Mouse (Mus musculus): ENCODE measurements around the gene Herc3. TPM values are rescaled to one million over a fixed set of nuclear protein-coding genes. Genes with fewer than 3 reads are reported as not detected.
A peak's percentile ranks its signal among the peaks of the same experiment; 100 is the strongest.

The Herc3 gene
- polyA plus RNA-seq, 1 experiment from 2014 or later, result 38.0 TPM

GRCm38 (mm10) chr6:58837917-58838316 is 6.7 kb downstream of the Herc3 start:
- Histone ChIP-seq H3K9me3 (replicated peaks) (no peaks in the 10 kb centered on the region), H3K36me3 (no peaks in the 10 kb centered on the region), H3K9ac (replicated peaks) (no peak overlapping the region), H3K27me3 (replicated peaks) (no peaks in the 10 kb centered on the region), H3K4me1 (peaks cover 11% of the 10 kb centered on the region), H3K4me2 (no peak overlapping the region), H3K27ac (replicated peaks) (peak overlapping the region; percentile 48; the same call in 1 of the 2 replicates), H3K4me3 (replicated peaks) (no peak overlapping the region)
- peak; percentile 28; the same call in 1 of the 2 replicates for ATAC-seq (ENCODE audit: low FRiP score)
- 10% methylated on average over 1 of the region's 1 CpGs for WGBS

- Histone ChIP-seq H3K4me2 (no peak overlapping the region), H3K9me3 (replicated peaks) (no peaks in the 10 kb centered on the region), H3K36me3 (no peaks in the 10 kb centered on the region), H3K27ac (replicated peaks) (no peak overlapping the region), H3K27me3 (replicated peaks) (no peaks in the 10 kb centered on the region), H3K4me3 (replicated peaks) (no peak overlapping the region), H3K4me1 (peaks cover 11% of the 10 kb centered on the region; the same call in 1 of the 2 replicates), H3K9ac (replicated peaks) (no peak overlapping the region)
- 77% methylated on average over 2 of the region's 2 CpGs for WGBS
- no peak for ATAC-seq (ENCODE audit: low FRiP score)
Measured at GRCm38 (mm10) chr6:58841208-58841607, 9.9 kb downstream of the Herc3 start.

- no peaks in the 10 kb centered on the region for H3K36me3 ChIP-seq
- H3K4me1 ChIP-seq, result peaks cover 11% of the 10 kb centered on the region; the same call in 1 of the 2 replicates
- H3K27me3 ChIP-seq (replicated peaks), result no peaks in the 10 kb centered on the region
- no peak overlapping the region for H3K9ac ChIP-seq (replicated peaks)
- no peak for ATAC-seq (ENCODE audit: low FRiP score)
- H3K9me3 ChIP-seq (replicated peaks), result no peaks in the 10 kb centered on the region
- H3K4me2 ChIP-seq, result no peak overlapping the region
- 80% methylated on average over 2 of the region's 2 CpGs for WGBS
- no peak overlapping the region for H3K27ac ChIP-seq (replicated peaks)
- H3K4me3 ChIP-seq (replicated peaks), result no peak overlapping the region
Measured at GRCm38 (mm10) chr6:58842186-58842585, 10.9 kb downstream of the Herc3 start.

GRCm38 (mm10) chr6:58843580-58843979 is 12.3 kb downstream of the Herc3 start:
- Histone ChIP-seq H3K9ac (replicated peaks) (no peak overlapping the region), H3K4me1 (0 out of 2 replicates have a peak, but pooled peaks cover 2% of the 10 kb centered on the region), H3K4me2 (no peak overlapping the region), H3K27ac (replicated peaks) (no peak overlapping the region), H3K36me3 (no peaks in the 10 kb centered on the region; the same call in 1 of the 2 replicates), H3K9me3 (replicated peaks) (no peaks in the 10 kb centered on the region), H3K27me3 (replicated peaks) (no peaks in the 10 kb centered on the region), H3K4me3 (replicated peaks) (no peak overlapping the region)
- no peak for ATAC-seq (ENCODE audit: low FRiP score)
- WGBS, result 83% methylated on average over 9 of the region's 9 CpGs

GRCm38 (mm10) chr6:58844188-58844822 is 13.0 kb downstream of the Herc3 start:
- H3K9me3 ChIP-seq (replicated peaks), result no peaks in the 10 kb centered on the region
- no peak overlapping the region for H3K9ac ChIP-seq (replicated peaks)
- H3K27ac ChIP-seq (replicated peaks), result no peak overlapping the region
- 80% methylated on average over 8 of the region's 8 CpGs for whole genome bisulfite sequencing
- no peak overlapping the region for H3K4me2 ChIP-seq
- ATAC-seq (ENCODE audit: low FRiP score), result 0 out of 2 replicates have a peak, but pooled peaks have one; percentile 11
- H3K27me3 ChIP-seq (replicated peaks), result no peaks in the 10 kb centered on the region
- no peaks in the 10 kb centered on the region for H3K4me1 ChIP-seq
- H3K36me3 ChIP-seq, result no peaks in the 10 kb centered on the region; the same call in 1 of the 2 replicates
- no peak overlapping the region for H3K4me3 ChIP-seq (replicated peaks)

GRCm38 (mm10) chr6:58846850-58847692 is 15.8 kb downstream of the Herc3 start:
- Histone ChIP-seq H3K9ac (replicated peaks) (no peak overlapping the region), H3K36me3 (no peaks in the 10 kb centered on the region; the same call in 1 of the 2 replicates), H3K4me3 (replicated peaks) (no peak overlapping the region), H3K4me2 (no peak overlapping the region), H3K27me3 (replicated peaks) (no peaks in the 10 kb centered on the region), H3K9me3 (replicated peaks) (no peaks in the 10 kb centered on the region), H3K4me1 (no peaks in the 10 kb centered on the region), H3K27ac (replicated peaks) (no peak overlapping the region)
- WGBS, result 92% methylated on average over 9 of the region's 9 CpGs
- ATAC-seq (ENCODE audit: low FRiP score), result no peak

GRCm38 (mm10) chr6:58847836-58848235 is 16.6 kb downstream of the Herc3 start:
- ATAC-seq (ENCODE audit: low FRiP score), result no peak
- no peaks in the 10 kb centered on the region; the same call in 1 of the 2 replicates for H3K36me3 ChIP-seq
- H3K4me1 ChIP-seq, result no peaks in the 10 kb centered on the region
- H3K9me3 ChIP-seq (replicated peaks), result no peaks in the 10 kb centered on the region
- no peak overlapping the region for H3K4me2 ChIP-seq
- H3K27me3 ChIP-seq (replicated peaks), result no peaks in the 10 kb centered on the region
- H3K4me3 ChIP-seq (replicated peaks), result no peak overlapping the region
- no peak overlapping the region for H3K9ac ChIP-seq (replicated peaks)
- H3K27ac ChIP-seq (replicated peaks), result no peak overlapping the region
- 96% methylated on average over 5 of the region's 5 CpGs for WGBS

- Histone ChIP-seq H3K27ac (replicated peaks) (no peak overlapping the region), H3K27me3 (replicated peaks) (no peaks in the 10 kb centered on the region), H3K9ac (replicated peaks) (no peak overlapping the region), H3K4me1 (no peaks in the 10 kb centered on the region), H3K4me2 (no peak overlapping the region), H3K9me3 (replicated peaks) (no peaks in the 10 kb centered on the region), H3K36me3 (no peaks in the 10 kb centered on the region; the same call in 1 of the 2 replicates), H3K4me3 (replicated peaks) (no peak overlapping the region)
- no peak for ATAC-seq (ENCODE audit: low FRiP score)
- WGBS, result 39% methylated on average over 5 of the region's 5 CpGs
Measured at GRCm38 (mm10) chr6:58849356-58849755, 18.1 kb downstream of the Herc3 start.

GRCm38 (mm10) chr6:58855676-58856367 is 24.6 kb downstream of the Herc3 start:
- Histone ChIP-seq H3K4me3 (replicated peaks) (no peak overlapping the region), H3K27ac (replicated peaks) (no peak overlapping the region), H3K9me3 (replicated peaks) (no peaks in the 10 kb centered on the region), H3K27me3 (replicated peaks) (no peaks in the 10 kb centered on the region), H3K9ac (replicated peaks) (no peak overlapping the region), H3K36me3 (peaks cover 9% of the 10 kb centered on the region), H3K4me1 (no peaks in the 10 kb centered on the region), H3K4me2 (no peak overlapping the region)
- no peak for ATAC-seq (ENCODE audit: low FRiP score)
- 74% methylated on average over 10 of the region's 10 CpGs for WGBS

GRCm38 (mm10) chr6:58856494-58856893 is 25.2 kb downstream of the Herc3 start:
- Histone ChIP-seq H3K4me2 (no peak overlapping the region), H3K9ac (replicated peaks) (no peak overlapping the region), H3K4me1 (no peaks in the 10 kb centered on the region), H3K36me3 (peaks cover 9% of the 10 kb centered on the region), H3K4me3 (replicated peaks) (no peak overlapping the region), H3K9me3 (replicated peaks) (no peaks in the 10 kb centered on the region), H3K27me3 (replicated peaks) (no peaks in the 10 kb centered on the region), H3K27ac (replicated peaks) (no peak overlapping the region)
- no peak for ATAC-seq (ENCODE audit: low FRiP score)
- WGBS, result 60% methylated on average over 2 of the region's 2 CpGs

GRCm38 (mm10) chr6:58859517-58859916 is 28.3 kb downstream of the Herc3 start:
- Histone ChIP-seq H3K36me3 (peaks cover 9% of the 10 kb centered on the region), H3K4me2 (no peak overlapping the region), H3K4me1 (no peaks in the 10 kb centered on the region), H3K4me3 (replicated peaks) (no peak overlapping the region), H3K27me3 (replicated peaks) (no peaks in the 10 kb centered on the region), H3K9me3 (replicated peaks) (no peaks in the 10 kb centered on the region), H3K27ac (replicated peaks) (no peak overlapping the region), H3K9ac (replicated peaks) (no peak overlapping the region)
- WGBS, result 88% methylated on average over 4 of the region's 4 CpGs
- no peak for ATAC-seq (ENCODE audit: low FRiP score)
